Mouse (Mus musculus) stomach, postnatal 0 days (tissue): ENCODE data around the gene Clcnka. TPM values are rescaled to one million over a fixed set of nuclear protein-coding genes. Genes with fewer than 3 reads are reported as not detected.
A peak's percentile ranks its signal among the peaks of the same experiment; 100 is the strongest.

Experiments used
- ATAC-seq: fragments of 200-750 bp; cut with Nextera tagmentation; 2 replicates; pipeline ENCODE4 v1.8.0; 2017; ENCODE audit not compliant: low FRiP score, low TSS enrichment
- DNase-seq: peaks from one replicate; pipeline ENCODE4 v3.0.0-alpha.2; 2016; ENCODE audit warnings: low spot score
- H3K27ac ChIP-seq: fragments of 300-500 bp; sonication (generic); replicated peaks from 2 replicates; pipeline ENCODE4 v1.5.1; 2014; ENCODE audit warnings: mild to moderate bottlenecking, control low read depth
- H3K27me3 ChIP-seq: fragments of 300-500 bp; sonication (generic); 2 replicates; pipeline ENCODE4 v1.6.1; 2014; ENCODE audit warnings: low read length; ENCODE audit not compliant: control insufficient read depth, insufficient read depth
- H3K36me3 ChIP-seq: fragments of 300-500 bp; sonication (generic); 2 replicates; pipeline ENCODE4 v1.6.1; 2014; ENCODE audit warnings: low read length, mixed read lengths; ENCODE audit not compliant: control insufficient read depth, insufficient read depth
- H3K4me1 ChIP-seq: fragments of 300-500 bp; sonication (generic); replicated peaks from 2 replicates; pipeline ENCODE4 v1.6.1; 2014; ENCODE audit warnings: antibody characterized with exemption; ENCODE audit not compliant: control insufficient read depth, insufficient read depth
- H3K4me2 ChIP-seq: fragments of 300-500 bp; sonication (generic); replicated peaks from 2 replicates; pipeline ENCODE4 v1.6.1; 2014; ENCODE audit warnings: low read depth, mild to moderate bottlenecking, control low read depth, moderate library complexity
- H3K4me3 ChIP-seq: fragments of 300-500 bp; sonication (generic); 2 replicates; pipeline ENCODE4 v1.5.1; 2014; ENCODE audit warnings: low read depth, low read length, control low read depth
- H3K9ac ChIP-seq: fragments of 300-500 bp; sonication (generic); 2 replicates; pipeline ENCODE4 v1.6.1; 2014; ENCODE audit warnings: mild to moderate bottlenecking, low read length, control low read depth, mixed read lengths
- H3K9me3 ChIP-seq: fragments of 300-500 bp; sonication (generic); 2 replicates; pipeline ENCODE4 v1.6.1; 2016; ENCODE audit warnings: low read length; ENCODE audit not compliant: control insufficient read depth
- CTCF ChIP-seq: IDR thresholded peaks from 2 replicates; pipeline ENCODE4 v1.5.1; 2016; ENCODE audit warnings: antibody characterized with exemption, low read depth, mild to moderate bottlenecking, moderate library complexity
- EP300 ChIP-seq: optimal IDR thresholded peaks from 2 replicates; pipeline ENCODE3; 2016; ENCODE audit warnings: antibody characterized with exemption
- WGBS: fragments of 180-500 bp; shearing (Covaris S2); extraction: QIAGEN DNeasy Blood & Tissue Kit; methylation state at CpG from one replicate; pipeline ENCODE4 v1.1.7; 2014; 5-methylcytosine and 5-hydroxymethylcytosine counted together
- polyA plus RNA-seq: library from polyadenylated mRNA; unstranded; fragments of >200 nt; fragmentation: Nextera tagmentation; extraction: Ambion mirVana; gene quantifications from 2 replicates; pipeline ENCODE4 v1.2.1, GENCODE M21; 2015

Gene Clcnka
- polyA plus RNA-seq, 1 experiment from 2014 or later, result not detected

DNA sequence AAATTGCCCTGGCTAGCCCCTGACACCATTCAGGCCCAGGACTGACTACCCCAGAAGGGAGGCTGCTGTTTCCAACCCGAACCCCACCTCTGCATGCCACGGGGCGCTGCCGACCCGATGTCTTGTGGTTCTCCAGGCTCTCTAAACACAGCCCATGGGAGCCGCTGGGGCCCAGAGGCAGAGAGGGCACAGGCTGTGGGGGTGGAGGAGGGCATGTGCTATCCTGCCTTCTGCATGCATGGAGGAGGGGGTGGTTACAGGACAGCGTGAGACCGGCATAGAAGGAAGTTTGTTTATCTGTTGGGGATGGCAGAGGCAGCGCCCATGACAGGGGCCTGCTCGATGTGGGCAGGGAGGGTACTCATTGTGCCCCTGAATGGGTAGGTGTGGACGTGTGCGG, 48.5 kb downstream of the Clcnka start:
- H3K27ac ChIP-seq, result peak overlapping the region; percentile 61; the same call in 1 of the 2 replicates
- ATAC-seq, result no peak

DNA sequence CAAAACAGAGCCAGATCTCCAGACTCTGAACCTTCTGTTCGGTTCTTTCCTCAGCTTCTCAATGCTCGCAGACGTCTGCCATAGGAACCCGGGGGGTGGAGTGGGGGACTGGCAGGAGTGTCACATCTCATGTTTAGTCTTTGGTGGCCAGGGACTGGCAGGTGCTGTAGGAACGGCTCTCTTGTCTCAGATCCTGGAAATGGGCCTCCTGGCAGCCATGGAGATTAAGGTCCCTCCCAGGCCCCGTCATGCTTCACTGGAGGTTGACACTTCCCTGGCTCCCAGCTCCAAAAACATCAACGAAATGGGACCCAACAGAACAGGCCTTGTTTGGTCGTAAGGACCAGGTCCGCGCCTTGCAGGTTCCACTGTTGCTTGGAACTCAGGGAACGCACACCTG, 49.9 kb downstream of the Clcnka start:
- no peaks in the 10 kb centered on the region for H3K36me3 ChIP-seq
- no peaks in the 10 kb centered on the region for H3K27me3 ChIP-seq
- H3K27ac ChIP-seq, result no peak overlapping the region
- no peak overlapping the region for H3K4me3 ChIP-seq
- WGBS, result 53% methylated on average over 11 of the region's 11 CpGs
- H3K4me1 ChIP-seq, result no peaks in the 10 kb centered on the region
- TF ChIP-seq CTCF (no peak), EP300 (no peak)
- no peak for ATAC-seq
- H3K9me3 ChIP-seq, result no peaks in the 10 kb centered on the region
- no peak overlapping the region for H3K9ac ChIP-seq
- DNase-seq, result no peak
- H3K4me2 ChIP-seq, result no peak overlapping the region

More for the DNA sequence above, 48.5 kb downstream of the Clcnka start:
- TF ChIP-seq EP300 (no peak), CTCF (no peak)
- no peaks in the 10 kb centered on the region for H3K9me3 ChIP-seq
- WGBS, result 61% methylated on average over 12 of the region's 12 CpGs
- H3K9ac ChIP-seq, result no peak overlapping the region
- H3K4me3 ChIP-seq, result no peak overlapping the region
- H3K36me3 ChIP-seq, result no peaks in the 10 kb centered on the region
- no peaks in the 10 kb centered on the region for H3K27me3 ChIP-seq
- H3K4me1 ChIP-seq, result no peaks in the 10 kb centered on the region
- no peak for DNase-seq
- H3K4me2 ChIP-seq, result no peak overlapping the region

DNA sequence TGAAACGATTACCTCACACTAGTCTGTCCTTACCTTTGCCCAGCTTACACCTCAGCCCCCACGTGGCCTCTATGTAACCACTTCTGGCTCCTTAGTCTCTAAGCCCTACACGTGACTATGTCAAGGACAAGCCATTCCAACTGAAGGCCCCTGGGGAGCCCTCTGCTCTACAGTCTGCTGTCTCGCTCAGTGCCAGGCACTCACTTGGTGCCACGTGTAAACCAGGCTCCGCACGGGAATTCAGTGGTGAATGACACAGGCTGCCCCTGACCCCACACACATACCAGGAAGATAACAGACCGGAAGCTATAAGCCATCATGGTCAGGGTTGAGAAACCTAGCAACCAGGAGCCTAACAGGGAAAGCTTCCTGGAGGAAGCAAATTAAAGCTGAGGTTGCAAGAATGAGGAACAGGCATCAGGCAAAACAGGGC, 51.1 kb downstream of the Clcnka start:
- Histone ChIP-seq H3K27ac (no peak overlapping the region), H3K36me3 (no peaks in the 10 kb centered on the region), H3K9me3 (no peaks in the 10 kb centered on the region), H3K4me3 (no peak overlapping the region), H3K9ac (no peak overlapping the region), H3K27me3 (no peaks in the 10 kb centered on the region), H3K4me1 (no peaks in the 10 kb centered on the region), H3K4me2 (no peak overlapping the region)
- ATAC-seq, result peak; percentile 91
- peak; percentile 76 for DNase-seq
- TF ChIP-seq EP300 (no peak), CTCF (no peak)
- WGBS, result 47% methylated on average over 8 of the region's 8 CpGs

DNA sequence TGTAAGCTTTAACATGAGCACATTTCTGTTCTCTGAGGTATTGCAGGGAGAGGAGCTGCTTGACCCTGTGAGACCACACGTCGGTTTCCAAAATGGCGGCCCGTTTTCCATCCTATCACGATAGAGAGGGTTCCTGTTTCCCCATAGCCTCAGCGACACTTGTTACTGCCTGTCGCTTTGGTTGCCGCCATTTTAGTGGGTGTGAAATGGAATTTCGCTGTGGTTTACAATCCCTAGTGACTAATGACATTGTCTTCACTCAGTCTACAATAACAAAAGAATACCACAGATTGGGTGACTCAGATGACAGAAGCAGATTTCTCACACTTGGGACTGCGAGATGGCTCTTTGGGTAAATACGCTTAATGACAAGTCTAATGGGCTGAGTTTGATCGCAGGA, 53.3 kb downstream of the Clcnka start:
- no peak overlapping the region for H3K4me2 ChIP-seq
- H3K36me3 ChIP-seq, result no peaks in the 10 kb centered on the region
- H3K27me3 ChIP-seq, result no peaks in the 10 kb centered on the region
- no peak overlapping the region for H3K27ac ChIP-seq
- no peak for ATAC-seq
- TF ChIP-seq CTCF (no peak), EP300 (no peak)
- H3K9ac ChIP-seq, result no peak overlapping the region
- H3K4me3 ChIP-seq, result no peak overlapping the region
- H3K4me1 ChIP-seq, result no peaks in the 10 kb centered on the region
- H3K9me3 ChIP-seq, result no peaks in the 10 kb centered on the region
- no peak for DNase-seq
- 82% methylated on average over 12 of the region's 12 CpGs for WGBS

DNA sequence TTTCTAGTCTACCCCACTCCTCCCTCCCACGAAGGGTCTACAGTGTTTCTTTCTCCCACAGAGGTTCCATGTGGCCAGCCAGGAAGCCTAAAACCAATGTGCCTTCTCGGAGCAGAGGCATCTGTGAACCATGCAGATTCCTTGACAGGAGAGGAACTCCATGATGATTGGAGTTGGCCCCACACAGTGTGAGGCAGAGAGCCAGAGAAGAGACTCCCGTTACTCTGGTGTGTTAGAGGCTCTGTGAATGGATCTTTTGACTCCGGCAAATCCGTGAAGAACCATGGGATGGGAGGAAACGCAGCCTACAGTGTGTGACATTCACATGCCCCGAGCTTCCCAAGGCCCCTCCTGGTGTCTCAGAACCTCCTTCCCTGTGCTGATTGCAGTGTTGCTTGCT, 55.0 kb downstream of the Clcnka start:
- 61% methylated on average over 7 of the region's 7 CpGs for WGBS
- Histone ChIP-seq H3K4me2 (no peak overlapping the region), H3K36me3 (no peaks in the 10 kb centered on the region), H3K4me3 (no peak overlapping the region), H3K27me3 (no peaks in the 10 kb centered on the region), H3K4me1 (0 out of 2 replicates have a peak, but pooled peaks cover under 1% of the 10 kb centered on the region), H3K27ac (no peak overlapping the region), H3K9ac (no peak overlapping the region), H3K9me3 (no peaks in the 10 kb centered on the region)
- ATAC-seq (no peak), DNase-seq (no peak)
- TF ChIP-seq CTCF (no peak), EP300 (no peak)

DNA sequence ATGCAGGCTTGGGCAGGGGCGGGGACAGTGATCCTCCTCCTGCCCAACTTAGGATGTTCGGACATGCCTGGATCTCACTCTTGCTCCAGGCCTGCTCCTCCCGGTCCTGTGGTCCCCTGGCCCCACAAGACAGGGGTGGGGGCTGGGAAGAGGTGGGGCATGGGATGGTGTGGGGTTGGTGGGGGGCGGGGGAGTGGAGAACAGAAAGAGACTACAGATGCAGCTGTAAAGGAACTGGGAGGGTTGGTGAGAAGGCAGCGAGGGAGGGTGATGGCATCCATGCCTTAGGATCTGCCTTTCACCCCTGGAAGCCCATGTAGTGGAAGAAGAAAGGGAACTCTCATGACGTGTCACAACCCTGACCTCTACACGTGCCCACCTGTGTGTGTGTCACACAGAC, 57.0 kb downstream of the Clcnka start:
- WGBS, result 82% methylated on average over 7 of the region's 7 CpGs

More for the DNA sequence above, 57.0 kb downstream of the Clcnka start:
- Histone ChIP-seq H3K36me3 (no peaks in the 10 kb centered on the region), H3K4me3 (no peak overlapping the region), H3K4me1 (0 out of 2 replicates have a peak, but pooled peaks cover 6% of the 10 kb centered on the region), H3K27ac (no peak overlapping the region), H3K27me3 (no peaks in the 10 kb centered on the region), H3K9me3 (no peaks in the 10 kb centered on the region), H3K9ac (no peak overlapping the region), H3K4me2 (no peak overlapping the region)
- TF ChIP-seq CTCF (no peak), EP300 (no peak)
- ATAC-seq, result no peak
- no peak for DNase-seq
